Mouse (Mus musculus): Measurements from ENCODE around the gene Fxn. TPM values are rescaled to one million over a fixed set of nuclear protein-coding genes. Genes with fewer than 3 reads are reported as not detected.
A peak's percentile ranks its signal among the peaks of the same experiment; 100 is the strongest.

Fxn gene
- total and polyA plus RNA-seq, 3 experiments: 25.8 to 34.6 (median 31.1) TPM

DNA sequence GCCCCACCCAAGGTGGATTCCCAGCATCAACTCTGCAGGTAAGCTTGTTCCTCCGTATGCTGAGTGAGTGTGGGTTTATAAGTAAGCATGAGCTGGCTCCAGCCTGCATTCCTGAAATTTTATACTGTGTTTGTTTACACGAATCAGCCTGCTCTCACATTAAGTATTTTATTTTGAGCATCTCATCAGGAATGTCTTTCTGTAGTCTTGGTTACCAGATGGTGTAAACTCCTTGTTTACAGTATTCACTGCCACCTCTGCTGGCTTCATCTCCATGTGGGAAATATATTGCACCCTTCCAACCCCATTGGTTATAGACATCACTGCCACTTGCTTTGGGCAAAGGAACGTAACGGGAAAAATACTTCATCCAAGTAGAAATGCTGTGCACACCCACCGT is 13.1 kb upstream of the Fxn start:
- no peaks in the 10 kb centered on the region for H3K4me1 ChIP-seq (ENCODE audit: control insufficient read depth in 1 of 2, insufficient read depth in 2 of 2)
- no peak for TF ChIP-seq TCF12 (IDR thresholded peaks at IDR 0.05; ENCODE audit: low read depth, low read length)
- TF ChIP-seq JUND (conservative IDR thresholded peaks at IDR 0.05; ENCODE audit: low read depth, low read length): no peak
- no peak for TF ChIP-seq RCOR1 (conservative IDR thresholded peaks at IDR 0.05; ENCODE audit: low read depth, low read length)
- no peak for TF ChIP-seq TBP (conservative IDR thresholded peaks at IDR 0.05; ENCODE audit: low read depth, low read length)
- no peak for TF ChIP-seq ZMIZ1 (IDR thresholded peaks at IDR 0.05; ENCODE audit: low read depth, low read length)
- no peak for TF ChIP-seq NELFE (IDR thresholded peaks at IDR 0.05; ENCODE audit: low read depth, low read length)
- TF ChIP-seq MXI1 (IDR thresholded peaks at IDR 0.05; ENCODE audit: low read depth, low read length): no peak
- TF ChIP-seq JUN (IDR thresholded peaks at IDR 0.05; ENCODE audit: insufficient read depth, low read depth, low read length): no peak
- no peak for TF ChIP-seq HCFC1 (IDR thresholded peaks at IDR 0.05; ENCODE audit: low read depth, low read length)
- no peak for TF ChIP-seq CTCF (conservative IDR thresholded peaks at IDR 0.05 in 1 of 2, IDR thresholded peaks at IDR 0.05 in 1 of 2; ENCODE audit: low read depth in 2 of 2, low read length in 2 of 2)
- no peak for TF ChIP-seq RAD21 (IDR thresholded peaks at IDR 0.05; ENCODE audit: low read depth, low read length)
- TF ChIP-seq POLR2AphosphoS2 (IDR thresholded peaks at IDR 0.05; ENCODE audit: low read depth, low read length): no peak
- no peak for TF ChIP-seq PAX5 (IDR thresholded peaks at IDR 0.05; ENCODE audit: low read length)
- no peak for TF ChIP-seq USF1 (IDR thresholded peaks at IDR 0.05; ENCODE audit: low read depth, low read length)
- TF ChIP-seq MAZ (IDR thresholded peaks at IDR 0.05; ENCODE audit: low read depth, low read length): no peak
- TF ChIP-seq CHD2 (IDR thresholded peaks at IDR 0.05; ENCODE audit: low read length): no peak
- dilution Hi-C loops (cut with MboI; ENCODE audit: extremely low pct_ligation_motif_present, extremely low pct_unique_long_range_greater_than_20kb, low sequenced_read_pairs) (no loop called here), in situ Hi-C loops (cut with MboI; ENCODE audit: low pct_ligation_motif_present, low pct_unique_long_range_greater_than_20kb, low sequenced_read_pairs) (loop anchor here (25.0 kb wide), 1 partner anchor 569 kb away; the partner anchor contains the start of gene Pgm5)
- no peak overlapping the region for H3K9ac ChIP-seq (ENCODE audit: insufficient read depth, low read depth)
- no peak for DNase-seq (ENCODE audit: extremely low read depth)
- H3K9me3 ChIP-seq (replicated peaks; ENCODE audit: low read length): no peaks in the 10 kb centered on the region
- no peak overlapping the region for H3K27ac ChIP-seq (ENCODE audit: insufficient read depth, low read depth)
- H3K36me3 ChIP-seq (replicated peaks in 1 of 2; ENCODE audit: control insufficient read depth in 1 of 2, insufficient read depth in 1 of 2, low read length in 1 of 2): no peaks in the 10 kb centered on the region
- no peak overlapping the region for H3K4me2 ChIP-seq (ENCODE audit: insufficient read depth, low read depth, poor library complexity, severe bottlenecking)
- H3K79me2 ChIP-seq (replicated peaks; ENCODE audit: control insufficient read depth, extremely low read depth, insufficient read depth, poor library complexity, severe bottlenecking): no peaks in the 10 kb centered on the region
- H3K27me3 ChIP-seq (replicated peaks): no peaks in the 10 kb centered on the region
- no peak overlapping the region for H3K4me3 ChIP-seq (replicated peaks in 1 of 3; ENCODE audit: low read depth in 2 of 3, low read length in 2 of 3, poor library complexity in 1 of 3)

DNA sequence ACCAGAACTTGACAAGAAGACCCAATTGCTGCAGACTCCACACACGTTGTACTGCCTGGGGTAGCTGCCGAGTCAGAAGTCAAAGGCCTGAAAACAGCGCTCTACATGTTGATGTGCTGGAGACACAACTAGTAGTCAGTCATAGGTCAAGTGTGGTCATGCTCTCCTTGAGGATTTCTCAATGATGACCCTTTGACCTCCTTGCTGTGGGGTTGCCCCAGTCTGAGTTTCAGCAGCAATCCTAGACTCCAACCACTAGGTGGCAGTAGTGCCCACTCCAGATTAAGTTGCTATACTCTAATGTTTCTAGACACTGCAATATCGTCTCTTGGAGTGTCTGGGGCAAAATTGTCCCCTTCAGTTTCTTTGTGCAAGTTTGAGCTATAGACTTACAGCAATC is 3.8 kb upstream of the Fxn start:
- peak; percentile 65 for DNase-seq (ENCODE audit: extremely low read depth)
- H3K4me2 ChIP-seq (ENCODE audit: insufficient read depth, low read depth, poor library complexity, severe bottlenecking): no peak overlapping the region
- no peaks in the 10 kb centered on the region for H3K36me3 ChIP-seq (replicated peaks in 1 of 2; ENCODE audit: control insufficient read depth in 1 of 2, insufficient read depth in 1 of 2, low read length in 1 of 2)
- peaks cover 4 to 28% of the 10 kb centered on the region in 2 experiments; a peak in 3 of 4 replicates for H3K4me1 ChIP-seq (ENCODE audit: control insufficient read depth in 1 of 2, insufficient read depth in 2 of 2)
- H3K9me3 ChIP-seq (replicated peaks; ENCODE audit: low read length): no peaks in the 10 kb centered on the region
- dilution Hi-C loops (cut with MboI; ENCODE audit: extremely low pct_ligation_motif_present, extremely low pct_unique_long_range_greater_than_20kb, low sequenced_read_pairs) (no loop called here), in situ Hi-C loops (cut with MboI; ENCODE audit: low pct_ligation_motif_present, low pct_unique_long_range_greater_than_20kb, low sequenced_read_pairs) (loop anchor here (25.0 kb wide), 1 partner anchor 578 kb away; the partner anchor contains the start of gene Pgm5)
- no peaks in the 10 kb centered on the region for H3K79me2 ChIP-seq (replicated peaks; ENCODE audit: control insufficient read depth, extremely low read depth, insufficient read depth, poor library complexity, severe bottlenecking)
- no peak overlapping the region for H3K4me3 ChIP-seq (replicated peaks in 1 of 3; ENCODE audit: low read depth in 2 of 3, low read length in 2 of 3, poor library complexity in 1 of 3)
- TF ChIP-seq HCFC1 (IDR thresholded peaks at IDR 0.05; ENCODE audit: low read depth, low read length) (no peak), SMC3 (IDR thresholded peaks at IDR 0.05; ENCODE audit: low read depth, low read length) (peak; percentile 52), MAZ (IDR thresholded peaks at IDR 0.05; ENCODE audit: low read depth, low read length) (no peak), CTCF (conservative IDR thresholded peaks at IDR 0.05 in 1 of 2, IDR thresholded peaks at IDR 0.05 in 1 of 2; ENCODE audit: low read depth in 2 of 2, low read length in 2 of 2) (peak; percentile 83 to 97), ZNF384 (IDR thresholded peaks at IDR 0.05; ENCODE audit: low read depth, low read length) (no peak), CHD1 (IDR thresholded peaks at IDR 0.05; ENCODE audit: low read depth, low read length) (no peak), RAD21 (IDR thresholded peaks at IDR 0.05; ENCODE audit: low read depth, low read length) (peak; percentile 69)
- H3K9ac ChIP-seq (ENCODE audit: insufficient read depth, low read depth): no peak overlapping the region
- no peaks in the 10 kb centered on the region for H3K27me3 ChIP-seq (replicated peaks)
- no peak overlapping the region for H3K27ac ChIP-seq (ENCODE audit: insufficient read depth, low read depth)
